Mouse (Mus musculus): ENCODE measurements around the gene Dtd1. TPM values are rescaled to one million over a fixed set of nuclear protein-coding genes. Genes with fewer than 3 reads are reported as not detected.

The Dtd1 gene
- polyA plus RNA-seq, 1 experiment from 2014 or later: 47.9 TPM

- no peaks in the 10 kb centered on the region for H3K9me3 ChIP-seq (ENCODE audit: control insufficient read depth, low read length)
- no peak for ATAC-seq (ENCODE audit: low FRiP score, low TSS enrichment)
- H3K4me2 ChIP-seq (replicated peaks; ENCODE audit: low read depth, low read length): no peak overlapping the region
- no peaks in the 10 kb centered on the region for H3K4me1 ChIP-seq (ENCODE audit: control insufficient read depth, insufficient read depth, low read length)
- no peak overlapping the region for H3K4me3 ChIP-seq (ENCODE audit: low read length)
- H3K9ac ChIP-seq (ENCODE audit: low read depth, low read length): no peak overlapping the region
- no peaks in the 10 kb centered on the region for H3K36me3 ChIP-seq (ENCODE audit: control insufficient read depth, insufficient read depth, low read length)
- no peak overlapping the region for H3K27ac ChIP-seq (ENCODE audit: low read depth, low read length)
- WGBS: 88% methylated on average over 3 of the region's 3 CpGs
- H3K27me3 ChIP-seq (ENCODE audit: control insufficient read depth, insufficient read depth, low read length): no peaks in the 10 kb centered on the region
Measured at GRCm38 (mm10) chr2:144655307-144655706, 55.6 kb downstream of the Dtd1 start.

GRCm38 (mm10) chr2:144668507-144668906 lies 68.8 kb downstream of the Dtd1 start:
- no peak overlapping the region for H3K4me3 ChIP-seq (ENCODE audit: low read length)
- H3K4me2 ChIP-seq (replicated peaks; ENCODE audit: low read depth, low read length): no peak overlapping the region
- H3K27ac ChIP-seq (ENCODE audit: low read depth, low read length): no peak overlapping the region
- 86% methylated on average over 4 of the region's 4 CpGs for WGBS
- no peak overlapping the region for H3K9ac ChIP-seq (ENCODE audit: low read depth, low read length)
- H3K36me3 ChIP-seq (ENCODE audit: control insufficient read depth, insufficient read depth, low read length): no peaks in the 10 kb centered on the region
- no peaks in the 10 kb centered on the region for H3K27me3 ChIP-seq (ENCODE audit: control insufficient read depth, insufficient read depth, low read length)
- ATAC-seq (ENCODE audit: low FRiP score, low TSS enrichment): no peak
- no peaks in the 10 kb centered on the region for H3K4me1 ChIP-seq (ENCODE audit: control insufficient read depth, insufficient read depth, low read length)
- peaks cover 3% of the 10 kb centered on the region; the same call in 1 of the 2 replicates for H3K9me3 ChIP-seq (ENCODE audit: control insufficient read depth, low read length)

GRCm38 (mm10) chr2:144670289-144670930 lies 70.7 kb downstream of the Dtd1 start:
- no peak overlapping the region for H3K4me3 ChIP-seq (ENCODE audit: low read length)
- H3K9ac ChIP-seq (ENCODE audit: low read depth, low read length): no peak overlapping the region
- peaks cover 3% of the 10 kb centered on the region; the same call in 1 of the 2 replicates for H3K9me3 ChIP-seq (ENCODE audit: control insufficient read depth, low read length)
- no peaks in the 10 kb centered on the region for H3K36me3 ChIP-seq (ENCODE audit: control insufficient read depth, insufficient read depth, low read length)
- no peaks in the 10 kb centered on the region for H3K4me1 ChIP-seq (ENCODE audit: control insufficient read depth, insufficient read depth, low read length)
- H3K27me3 ChIP-seq (ENCODE audit: control insufficient read depth, insufficient read depth, low read length): no peaks in the 10 kb centered on the region
- 93% methylated on average over 5 of the region's 5 CpGs for WGBS
- no peak overlapping the region for H3K4me2 ChIP-seq (replicated peaks; ENCODE audit: low read depth, low read length)
- no peak overlapping the region for H3K27ac ChIP-seq (ENCODE audit: low read depth, low read length)
- ATAC-seq (ENCODE audit: low FRiP score, low TSS enrichment): no peak

- Histone ChIP-seq H3K4me3 (ENCODE audit: low read length) (no peak overlapping the region), H3K36me3 (ENCODE audit: control insufficient read depth, insufficient read depth, low read length) (no peaks in the 10 kb centered on the region), H3K9ac (ENCODE audit: low read depth, low read length) (no peak overlapping the region), H3K27me3 (ENCODE audit: control insufficient read depth, insufficient read depth, low read length) (no peaks in the 10 kb centered on the region), H3K4me1 (ENCODE audit: control insufficient read depth, insufficient read depth, low read length) (no peaks in the 10 kb centered on the region), H3K9me3 (ENCODE audit: control insufficient read depth, low read length) (peaks cover 3% of the 10 kb centered on the region; the same call in 1 of the 2 replicates), H3K4me2 (replicated peaks; ENCODE audit: low read depth, low read length) (no peak overlapping the region), H3K27ac (ENCODE audit: low read depth, low read length) (no peak overlapping the region)
- whole genome bisulfite sequencing: 84% methylated on average over 5 of the region's 5 CpGs
- no peak for ATAC-seq (ENCODE audit: low FRiP score, low TSS enrichment)
Measured at GRCm38 (mm10) chr2:144672397-144672796, 72.7 kb downstream of the Dtd1 start.

- Histone ChIP-seq H3K4me1 (ENCODE audit: control insufficient read depth, insufficient read depth, low read length) (no peaks in the 10 kb centered on the region; the same call in 1 of the 2 replicates), H3K27ac (ENCODE audit: low read depth, low read length) (no peak overlapping the region; the same call in 1 of the 2 replicates), H3K9ac (ENCODE audit: low read depth, low read length) (no peak overlapping the region), H3K36me3 (ENCODE audit: control insufficient read depth, insufficient read depth, low read length) (no peaks in the 10 kb centered on the region), H3K4me3 (ENCODE audit: low read length) (no peak overlapping the region), H3K4me2 (replicated peaks; ENCODE audit: low read depth, low read length) (no peak overlapping the region), H3K9me3 (ENCODE audit: control insufficient read depth, low read length) (peaks cover 3% of the 10 kb centered on the region; the same call in 1 of the 2 replicates), H3K27me3 (ENCODE audit: control insufficient read depth, insufficient read depth, low read length) (no peaks in the 10 kb centered on the region)
- ATAC-seq (ENCODE audit: low FRiP score, low TSS enrichment): peak; percentile 61; the same call in 1 of the 2 replicates
- WGBS: 42% methylated on average over 13 of the region's 13 CpGs
Measured at GRCm38 (mm10) chr2:144676546-144677228, 77.0 kb downstream of the Dtd1 start.

- Histone ChIP-seq H3K4me2 (replicated peaks; ENCODE audit: low read depth, low read length) (no peak overlapping the region), H3K27ac (ENCODE audit: low read depth, low read length) (no peak overlapping the region; the same call in 1 of the 2 replicates)
Measured at GRCm38 (mm10) chr2:144677229-144677571, 77.5 kb downstream of the Dtd1 start.

DNA sequence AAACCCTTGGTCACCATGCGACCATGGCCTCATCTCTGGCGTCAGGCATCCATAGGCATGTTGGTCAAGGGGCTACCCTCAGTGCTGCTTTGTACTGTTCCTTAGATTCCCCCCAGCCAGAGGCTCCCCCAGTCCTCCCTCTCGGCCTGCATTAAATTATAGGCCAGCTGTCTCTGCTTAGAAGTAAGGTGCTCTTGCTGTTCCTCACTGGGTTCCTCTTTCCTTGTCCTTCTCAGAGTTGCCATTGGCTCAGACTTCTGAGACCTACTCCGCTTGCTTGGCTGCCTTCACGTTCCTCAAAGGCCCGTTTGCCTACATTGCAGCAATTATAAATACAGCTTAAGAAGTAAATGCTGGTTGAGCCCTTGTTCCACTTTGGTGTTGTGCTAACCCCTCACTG lies 79.1 kb downstream of the Dtd1 start:
- no peak overlapping the region for H3K9ac ChIP-seq (ENCODE audit: low read depth, low read length)
- no peak overlapping the region for H3K27ac ChIP-seq (ENCODE audit: low read depth, low read length)
- no peak overlapping the region for H3K4me2 ChIP-seq (replicated peaks; ENCODE audit: low read depth, low read length)
- no peaks in the 10 kb centered on the region for H3K36me3 ChIP-seq (ENCODE audit: control insufficient read depth, insufficient read depth, low read length)
- no peak for ATAC-seq (ENCODE audit: low FRiP score, low TSS enrichment)
- H3K27me3 ChIP-seq (ENCODE audit: control insufficient read depth, insufficient read depth, low read length): no peaks in the 10 kb centered on the region
- 83% methylated on average over 6 of the region's 6 CpGs for WGBS
- no peak overlapping the region for H3K4me3 ChIP-seq (ENCODE audit: low read length)
- no peaks in the 10 kb centered on the region; the same call in 1 of the 2 replicates for H3K4me1 ChIP-seq (ENCODE audit: control insufficient read depth, insufficient read depth, low read length)
- no peaks in the 10 kb centered on the region for H3K9me3 ChIP-seq (ENCODE audit: control insufficient read depth, low read length)

More at GRCm38 (mm10) chr2:144677229-144677571, 77.5 kb downstream of the Dtd1 start:
- no peak overlapping the region for H3K4me3 ChIP-seq (ENCODE audit: low read length)
- WGBS: 56% methylated on average over 2 of the region's 2 CpGs
- no peaks in the 10 kb centered on the region for H3K9me3 ChIP-seq (ENCODE audit: control insufficient read depth, low read length)
- H3K36me3 ChIP-seq (ENCODE audit: control insufficient read depth, insufficient read depth, low read length): no peaks in the 10 kb centered on the region
- peak; percentile 17; the same call in 1 of the 2 replicates for ATAC-seq (ENCODE audit: low FRiP score, low TSS enrichment)
- no peaks in the 10 kb centered on the region; the same call in 1 of the 2 replicates for H3K4me1 ChIP-seq (ENCODE audit: control insufficient read depth, insufficient read depth, low read length)
- no peak overlapping the region for H3K9ac ChIP-seq (ENCODE audit: low read depth, low read length)
- no peaks in the 10 kb centered on the region for H3K27me3 ChIP-seq (ENCODE audit: control insufficient read depth, insufficient read depth, low read length)

- H3K4me1 ChIP-seq (ENCODE audit: control insufficient read depth, insufficient read depth, low read length): peaks cover 3% of the 10 kb centered on the region; the same call in 1 of the 2 replicates
- no peaks in the 10 kb centered on the region for H3K36me3 ChIP-seq (ENCODE audit: control insufficient read depth, insufficient read depth, low read length)
Measured at GRCm38 (mm10) chr2:144679394-144679793, 79.7 kb downstream of the Dtd1 start.

DNA sequence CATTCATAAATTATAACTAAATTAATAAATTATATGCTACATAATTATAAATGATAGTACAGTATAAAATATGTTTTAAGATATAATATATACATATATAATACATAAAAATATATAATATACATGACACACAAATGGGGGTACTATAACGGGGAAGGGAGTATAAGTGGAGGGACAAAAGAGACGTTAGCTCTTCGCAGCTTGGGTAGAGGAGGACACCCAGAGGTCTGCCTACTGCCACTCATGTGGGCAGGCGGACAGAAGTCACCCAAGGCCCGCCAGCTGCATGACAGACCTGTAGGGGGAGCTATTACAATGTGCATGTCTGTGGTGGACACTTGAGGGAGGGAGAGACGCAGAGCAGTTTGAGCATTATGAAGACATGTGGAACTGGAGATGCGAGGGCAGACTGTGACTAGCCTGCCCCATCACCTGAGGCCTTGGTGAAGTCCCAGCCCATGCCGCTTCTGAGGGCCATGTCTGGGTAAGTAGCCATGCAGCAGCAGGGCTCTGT lies 92.6 kb downstream of the Dtd1 start:
- H3K4me2 ChIP-seq (replicated peaks; ENCODE audit: low read depth, low read length): no peak overlapping the region
- H3K27ac ChIP-seq (ENCODE audit: low read depth, low read length): no peak overlapping the region
- no peak overlapping the region for H3K4me3 ChIP-seq (ENCODE audit: low read length)
- H3K36me3 ChIP-seq (ENCODE audit: control insufficient read depth, insufficient read depth, low read length): no peaks in the 10 kb centered on the region
- ATAC-seq (ENCODE audit: low FRiP score, low TSS enrichment): 0 out of 2 replicates have a peak, but pooled peaks have one; percentile 57
- WGBS: 87% methylated on average over 8 of the region's 8 CpGs
- H3K9me3 ChIP-seq (ENCODE audit: control insufficient read depth, low read length): no peaks in the 10 kb centered on the region
- H3K27me3 ChIP-seq (ENCODE audit: control insufficient read depth, insufficient read depth, low read length): no peaks in the 10 kb centered on the region
- H3K9ac ChIP-seq (ENCODE audit: low read depth, low read length): no peak overlapping the region
- H3K4me1 ChIP-seq (ENCODE audit: control insufficient read depth, insufficient read depth, low read length): no peaks in the 10 kb centered on the region

More at GRCm38 (mm10) chr2:144679394-144679793, 79.7 kb downstream of the Dtd1 start:
- H3K27me3 ChIP-seq (ENCODE audit: control insufficient read depth, insufficient read depth, low read length): no peaks in the 10 kb centered on the region
- H3K27ac ChIP-seq (ENCODE audit: low read depth, low read length): no peak overlapping the region
- H3K9ac ChIP-seq (ENCODE audit: low read depth, low read length): no peak overlapping the region
- WGBS: 59% methylated on average over 3 of the region's 3 CpGs
- no peak overlapping the region for H3K4me2 ChIP-seq (replicated peaks; ENCODE audit: low read depth, low read length)
- H3K4me3 ChIP-seq (ENCODE audit: low read length): no peak overlapping the region
- ATAC-seq (ENCODE audit: low FRiP score, low TSS enrichment): no peak
- H3K9me3 ChIP-seq (ENCODE audit: control insufficient read depth, low read length): no peaks in the 10 kb centered on the region
